Mouse (Mus musculus) liver, adult (tissue): Measurements from ENCODE around the gene Btd.
A peak's percentile ranks its signal among the peaks of the same experiment; 100 is the strongest.

Experiments used
- GATA4 ChIP-seq: IDR thresholded peaks from 2 replicates; pipeline ENCODE4 v1.6.1; 2014; ENCODE audit warnings: mild to moderate bottlenecking, low read length; ENCODE audit not compliant: insufficient replicate concordance

The Btd gene

DNA sequence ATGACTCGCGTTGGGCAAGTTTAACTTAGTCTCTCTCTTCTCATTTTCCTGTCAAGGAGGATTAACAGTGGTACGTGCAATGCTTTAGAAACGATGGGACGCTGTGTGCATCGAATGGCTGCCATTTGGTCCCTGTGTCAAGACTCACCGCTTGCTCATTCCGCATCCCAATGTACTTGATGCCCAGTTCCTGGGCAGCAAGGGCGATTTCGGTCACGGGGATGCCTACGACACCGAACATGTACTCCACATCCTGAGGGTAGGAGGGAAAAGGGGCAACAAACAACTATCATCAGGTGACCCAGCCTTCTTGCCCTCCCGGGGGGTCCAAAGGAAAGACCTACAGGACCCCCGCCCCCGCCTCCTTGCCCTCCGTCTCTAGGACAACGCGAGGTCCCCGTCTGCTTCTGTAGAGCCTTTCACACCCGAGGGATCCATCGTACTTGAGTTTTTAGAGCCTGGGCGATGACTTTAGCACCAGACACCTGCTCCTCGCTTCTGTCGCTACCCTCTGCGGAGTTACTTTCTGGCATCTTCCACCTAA, 410 bp upstream of the Btd start, which contains the start of gene Gm49387:
TSS of gene Gm49387 (minus strand) at position 533 of the 544 bp plus-strand sequence.
- TF ChIP-seq GATA4 = no peak

DNA sequence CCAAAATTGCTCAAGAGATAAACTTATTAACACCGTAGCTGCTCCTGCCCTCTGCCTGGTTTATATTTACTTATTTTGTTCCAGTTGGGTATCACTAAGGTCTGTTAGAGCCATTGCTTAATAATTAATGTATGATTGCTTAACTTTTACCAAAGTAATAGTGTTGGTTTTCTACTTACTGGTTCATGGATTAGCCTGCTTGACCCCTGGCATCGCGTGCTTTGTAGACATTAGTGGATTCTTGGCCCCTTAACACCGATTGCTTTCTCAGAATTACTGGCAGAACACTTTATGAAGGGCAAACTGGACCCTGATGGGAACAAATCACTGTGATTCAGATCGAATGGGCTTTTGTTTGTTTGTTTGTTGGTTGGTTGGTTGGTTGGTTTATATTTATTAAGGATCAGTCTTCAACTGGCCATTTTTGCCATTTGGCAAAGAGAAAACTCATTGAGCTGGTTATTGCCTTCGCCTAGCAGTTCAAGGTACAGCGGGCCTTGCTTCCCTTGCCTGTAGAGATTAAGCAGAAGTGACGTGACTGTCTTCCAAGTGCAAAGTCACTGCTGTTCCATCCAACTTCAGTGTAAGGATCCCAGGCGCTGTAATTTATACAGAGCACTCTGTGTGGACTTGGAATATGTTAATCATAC, 803 bp downstream of the Btd start:
- TF ChIP-seq GATA4 = no peak

DNA sequence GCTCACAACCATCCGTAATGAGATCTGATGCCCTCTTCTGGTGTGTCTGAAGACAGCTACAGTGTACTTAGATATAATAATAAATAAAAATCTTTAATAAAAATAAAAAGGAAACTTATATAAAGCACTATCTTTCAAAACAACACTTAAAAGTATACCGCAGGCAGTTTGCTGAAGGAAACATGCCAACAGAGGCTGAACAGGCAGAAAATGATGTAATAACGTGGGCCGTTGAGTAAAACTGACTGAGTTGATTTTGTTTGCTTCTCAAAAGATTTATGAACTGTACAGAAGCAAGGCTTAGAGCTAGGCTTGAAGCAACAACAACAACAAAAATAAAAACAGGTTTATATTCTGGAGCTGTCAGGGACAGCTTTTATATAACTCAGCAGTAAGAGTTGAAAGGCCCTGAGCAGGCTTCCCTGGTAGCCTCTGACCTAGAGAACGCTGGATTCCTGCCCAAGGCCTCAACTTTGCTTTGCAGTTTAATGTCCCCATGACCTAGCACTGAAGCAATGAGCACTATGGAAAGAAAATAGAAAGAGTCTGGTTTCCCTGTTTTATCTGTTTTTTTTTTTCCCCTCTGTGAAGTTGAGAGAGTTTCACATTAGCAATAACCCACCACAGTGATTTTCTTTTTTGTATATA, 3.5 kb downstream of the Btd start:
- no peak for TF ChIP-seq GATA4

DNA sequence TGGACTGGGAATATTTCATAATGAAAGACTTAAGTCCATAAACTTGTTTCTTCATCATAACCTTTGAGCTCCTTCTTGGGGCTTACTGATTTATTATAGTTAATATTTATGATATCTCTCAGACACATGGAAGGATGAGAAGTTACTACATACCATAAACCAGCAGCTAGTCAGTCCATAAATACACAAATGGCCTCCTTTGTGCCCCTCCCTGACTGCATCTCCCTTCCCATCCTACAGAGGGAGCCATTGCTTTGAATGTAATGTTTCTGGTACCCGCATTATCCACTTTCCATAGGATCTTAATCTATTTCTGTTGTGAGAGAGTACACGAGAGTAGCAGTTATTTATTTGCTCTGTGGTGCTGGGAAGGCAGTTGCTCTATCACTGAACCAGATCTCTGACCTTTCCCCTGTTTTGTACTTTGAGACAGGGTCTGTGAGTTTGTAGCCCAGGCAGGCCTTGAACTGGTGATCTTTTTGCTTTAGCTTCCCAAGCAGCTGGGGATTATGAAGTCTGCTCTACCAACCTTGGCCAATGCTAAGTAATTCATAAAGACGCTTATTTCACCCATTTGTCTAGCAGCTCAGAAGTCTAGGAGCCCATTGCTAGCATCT, 4.2 kb downstream of the Btd start:
- TF ChIP-seq GATA4 = peak; percentile 64; the same call in 1 of the 2 replicates

DNA sequence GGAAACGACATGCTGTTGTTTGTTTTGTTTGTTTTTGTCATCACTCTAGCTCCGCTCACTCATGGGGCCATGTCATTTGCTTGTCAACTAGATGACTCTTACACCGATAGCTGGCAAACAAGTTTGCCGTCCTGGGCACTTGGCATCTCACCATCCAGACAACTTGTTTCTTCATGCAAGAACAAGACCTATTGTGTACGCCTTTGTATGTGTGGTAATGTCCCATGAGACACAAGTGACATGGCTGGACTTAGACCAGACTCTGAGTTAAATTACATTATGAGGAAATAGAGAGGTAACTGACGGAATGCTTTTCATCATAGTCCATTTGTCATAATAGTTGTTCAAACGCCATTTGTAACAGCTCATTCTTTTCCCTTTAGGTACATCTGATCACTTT, 5.1 kb downstream of the Btd start:
- no peak for TF ChIP-seq GATA4

DNA sequence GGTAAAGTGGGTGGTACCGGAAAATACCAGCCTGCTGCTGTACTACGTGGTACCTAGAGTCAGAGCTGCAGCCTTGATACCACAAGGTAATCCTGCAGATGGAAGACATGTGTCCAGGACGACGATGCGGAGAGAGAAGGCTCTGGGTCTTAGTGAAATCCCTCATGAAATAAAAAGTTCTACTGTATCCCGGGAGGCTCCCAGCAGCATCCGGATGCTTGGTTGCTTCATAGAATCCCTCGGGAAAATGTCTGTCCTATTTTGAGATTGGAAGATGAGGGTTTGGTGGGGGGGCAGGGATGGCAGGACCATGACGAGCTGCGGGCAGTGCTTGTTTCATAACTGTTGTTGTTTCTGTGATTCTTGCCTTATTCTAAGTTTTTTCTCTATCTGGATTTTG, 7.2 kb downstream of the Btd start:
- TF ChIP-seq GATA4 = no peak

DNA sequence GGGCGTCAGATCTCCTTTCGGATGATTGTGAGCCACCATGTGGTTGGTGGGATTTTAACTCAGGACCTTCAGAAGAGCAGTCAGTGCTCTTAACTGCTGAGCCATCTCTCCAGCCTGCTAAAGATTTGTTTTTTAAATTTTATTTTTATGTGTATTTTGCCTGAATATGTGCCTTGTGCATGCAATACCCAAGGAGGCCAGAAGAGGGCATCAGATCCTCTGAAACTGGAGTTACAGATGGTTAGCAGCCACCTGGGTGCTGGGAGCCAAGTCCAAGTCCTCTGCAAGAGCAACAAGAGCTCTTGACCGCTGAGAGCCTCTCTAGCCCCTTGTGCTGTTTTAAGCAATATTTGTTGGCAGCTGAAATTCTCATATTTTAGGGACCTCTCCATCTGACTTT, 9.5 kb downstream of the Btd start:
- no peak for TF ChIP-seq GATA4

DNA sequence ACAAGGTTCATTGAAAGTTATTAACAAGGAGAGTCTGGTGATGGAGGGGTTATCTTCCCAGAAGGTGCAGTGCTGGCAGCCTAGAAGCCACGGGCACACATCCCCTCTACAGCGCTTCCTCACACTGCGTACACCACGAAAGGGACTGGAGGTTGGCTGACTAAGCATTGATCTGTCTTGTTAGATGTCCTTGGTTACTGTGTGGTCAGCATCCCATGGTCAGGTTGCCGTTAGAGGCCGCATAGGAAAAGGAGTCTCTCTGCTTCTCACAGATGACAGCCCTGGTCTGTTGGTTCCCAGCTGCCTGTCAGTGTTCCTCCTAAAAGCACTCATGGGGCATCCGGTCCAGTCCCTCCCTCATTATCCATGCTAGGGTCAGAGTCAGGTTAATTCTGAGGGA, 10.4 kb downstream of the Btd start:
- no peak for TF ChIP-seq GATA4

DNA sequence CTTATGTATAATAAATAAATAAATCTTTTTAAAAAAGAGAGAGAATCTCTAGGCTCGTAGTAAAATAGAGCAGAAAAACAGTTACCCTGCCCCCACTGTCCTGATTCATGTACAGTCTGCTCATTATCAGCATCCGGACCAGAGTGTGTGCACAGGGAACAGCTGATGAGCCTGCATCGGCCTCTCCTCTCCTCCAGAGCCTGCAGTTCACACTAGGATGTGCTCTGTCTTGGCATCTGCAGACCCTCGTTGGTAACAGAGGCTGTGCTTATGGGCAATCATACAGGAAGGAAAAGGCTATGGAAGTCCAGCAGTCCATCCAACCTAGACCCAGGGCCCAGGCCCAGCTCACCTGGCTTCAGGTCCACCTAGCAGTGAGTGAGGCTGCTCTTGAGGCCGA, 11.3 kb downstream of the Btd start:
- no peak for TF ChIP-seq GATA4

DNA sequence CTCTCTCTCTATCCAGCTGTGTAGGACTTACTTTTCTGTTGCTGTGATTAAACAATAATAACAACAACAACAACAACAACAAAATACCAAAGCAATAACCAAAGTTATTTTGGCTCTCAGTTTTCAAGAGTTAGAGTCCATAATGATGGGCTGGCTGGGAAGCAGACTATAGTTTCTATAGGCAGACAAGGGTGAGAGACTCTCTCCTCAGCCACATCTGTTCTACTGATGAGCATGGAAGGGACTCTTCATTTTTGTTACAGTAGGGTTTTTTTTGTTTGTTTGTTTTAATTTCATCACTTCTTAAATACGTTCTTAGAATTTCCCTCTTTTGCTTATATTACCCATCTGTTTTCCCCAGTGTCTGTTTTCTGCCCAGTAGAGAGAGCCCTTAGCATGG, 11.8 kb downstream of the Btd start:
- no peak for TF ChIP-seq GATA4

DNA sequence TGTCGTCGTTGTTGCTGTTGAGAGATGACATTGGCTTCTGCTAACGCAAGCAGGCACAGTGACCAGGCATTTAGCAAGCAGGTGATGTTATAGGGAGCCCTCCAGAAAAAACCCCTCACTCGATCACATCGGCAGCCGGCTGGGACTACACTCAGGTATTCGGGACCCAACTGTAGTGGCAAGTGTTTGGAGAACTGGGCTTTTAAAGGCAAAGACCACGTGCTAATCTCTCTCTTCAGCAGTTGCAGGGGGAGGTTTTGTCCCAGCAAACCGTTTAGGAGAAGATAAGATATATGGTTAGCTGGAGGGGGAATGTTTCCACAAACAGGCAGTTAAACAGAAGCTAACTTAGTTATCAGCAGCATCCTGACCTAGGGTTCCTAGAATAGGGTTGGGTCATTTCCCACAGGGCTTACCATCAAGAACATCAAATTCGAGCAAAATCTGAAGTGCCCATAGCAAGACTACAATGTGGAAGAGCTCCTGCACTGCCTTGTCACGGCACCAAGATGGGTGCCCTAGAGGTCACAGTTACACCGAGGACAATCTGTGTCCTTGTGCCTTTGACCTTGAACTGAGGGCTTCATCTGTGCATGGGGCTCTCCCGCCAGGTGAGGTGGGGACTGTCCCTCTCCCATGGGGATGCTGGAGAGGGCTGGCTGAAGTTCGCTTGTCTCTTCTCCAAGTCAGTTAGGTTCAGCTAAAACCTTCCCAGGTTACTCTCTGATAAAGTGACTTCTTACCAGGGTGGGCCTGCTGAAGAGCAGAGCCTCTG, 12.5 kb downstream of the Btd start:
- no peak for TF ChIP-seq GATA4

DNA sequence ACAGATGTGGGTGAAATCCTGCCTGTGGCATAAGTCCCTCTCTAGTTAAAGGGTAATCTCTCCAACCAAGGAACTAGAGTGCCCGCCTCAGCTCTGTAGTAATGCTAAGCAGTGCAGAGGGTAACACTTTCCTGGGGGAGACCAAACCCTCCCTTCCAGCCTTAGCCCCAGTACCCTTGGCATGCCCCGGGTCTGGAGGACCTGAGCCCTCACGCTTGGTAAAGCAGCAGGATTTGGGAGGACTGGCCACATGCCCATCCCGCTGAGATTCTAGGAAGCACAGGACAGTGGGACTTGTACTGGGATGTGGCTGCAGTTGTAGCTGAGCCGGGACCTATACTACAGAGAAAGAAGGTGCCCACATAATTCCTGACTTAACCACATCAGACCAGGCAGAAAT, 14.0 kb downstream of the Btd start:
- TF ChIP-seq GATA4 = no peak

DNA sequence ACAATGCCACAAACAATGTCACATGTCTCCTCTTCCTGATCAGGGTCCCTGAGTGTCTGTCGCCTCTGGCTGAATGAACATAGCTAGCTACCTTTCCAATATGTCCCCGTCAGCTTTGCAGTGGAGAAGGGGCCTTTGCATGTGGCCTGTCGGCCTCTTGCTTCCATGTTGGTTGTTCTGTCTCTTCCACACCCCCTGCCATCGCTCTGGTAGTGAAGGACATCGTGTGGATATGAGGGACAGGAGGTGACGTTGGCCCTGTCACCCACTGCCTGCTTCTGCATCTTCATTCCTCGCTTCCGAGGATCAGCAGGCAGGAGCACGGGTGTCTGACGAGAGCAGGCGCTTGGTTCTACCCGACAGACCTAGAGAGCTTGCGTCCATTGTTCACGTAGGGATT, 14.6 kb downstream of the Btd start:
- TF ChIP-seq GATA4 = no peak

DNA sequence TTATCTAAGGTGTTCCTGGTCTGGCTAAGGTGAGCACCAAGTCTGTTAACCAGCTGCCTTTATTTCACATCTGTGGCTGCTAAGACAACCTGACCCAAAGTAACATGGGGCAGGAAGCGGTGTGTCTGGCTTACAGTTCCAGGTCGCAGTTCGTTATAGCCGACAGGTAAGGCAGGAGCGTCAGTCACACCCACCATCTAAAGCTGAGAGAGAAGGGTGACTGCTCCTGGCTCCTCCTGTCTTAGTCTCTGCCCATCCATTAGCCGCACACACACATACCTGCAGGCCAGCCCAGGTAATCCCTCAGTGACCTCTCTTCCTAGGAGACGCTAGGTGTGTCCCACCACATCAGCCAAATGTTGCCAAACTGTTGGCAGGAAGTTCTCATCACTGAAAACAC, 15.6 kb downstream of the Btd start:
- TF ChIP-seq GATA4 = no peak

DNA sequence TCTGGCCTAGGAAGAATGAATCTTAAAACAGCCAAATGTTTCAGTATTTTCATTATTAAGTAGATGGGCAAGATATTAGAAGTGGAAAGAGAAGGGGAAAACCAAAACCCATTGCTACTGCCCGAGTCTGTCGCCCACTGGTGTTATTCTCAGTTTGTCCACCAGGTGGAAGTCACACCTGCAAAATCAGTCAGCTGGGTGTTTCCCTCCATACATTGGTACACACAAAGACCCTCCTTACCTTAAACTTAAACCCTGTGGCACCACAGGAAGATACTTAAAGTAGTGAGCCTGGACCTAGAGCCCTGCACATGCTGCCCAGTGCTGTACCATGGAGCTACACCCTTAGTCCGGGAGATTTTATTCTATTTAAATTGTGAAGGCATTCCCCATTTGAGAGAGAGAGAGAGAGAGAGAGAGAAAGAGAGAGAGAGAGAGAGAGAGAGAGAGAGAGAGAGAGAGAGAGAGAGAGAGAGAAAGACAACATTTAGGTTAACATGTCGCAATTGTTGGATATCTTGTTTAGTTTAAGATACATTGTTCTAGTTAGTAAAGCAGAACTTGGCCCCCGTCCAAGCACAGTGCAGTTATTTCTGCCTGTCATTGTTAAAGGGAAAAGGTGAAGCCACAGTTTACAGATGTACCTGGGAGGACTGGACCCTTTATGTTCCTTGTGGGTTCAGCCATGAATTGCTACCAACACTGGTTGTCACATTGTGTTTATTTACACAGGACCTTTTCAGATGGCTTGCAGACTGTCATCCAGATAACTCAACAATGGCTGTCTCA, 16.2 kb downstream of the Btd start:
- no peak for TF ChIP-seq GATA4

DNA sequence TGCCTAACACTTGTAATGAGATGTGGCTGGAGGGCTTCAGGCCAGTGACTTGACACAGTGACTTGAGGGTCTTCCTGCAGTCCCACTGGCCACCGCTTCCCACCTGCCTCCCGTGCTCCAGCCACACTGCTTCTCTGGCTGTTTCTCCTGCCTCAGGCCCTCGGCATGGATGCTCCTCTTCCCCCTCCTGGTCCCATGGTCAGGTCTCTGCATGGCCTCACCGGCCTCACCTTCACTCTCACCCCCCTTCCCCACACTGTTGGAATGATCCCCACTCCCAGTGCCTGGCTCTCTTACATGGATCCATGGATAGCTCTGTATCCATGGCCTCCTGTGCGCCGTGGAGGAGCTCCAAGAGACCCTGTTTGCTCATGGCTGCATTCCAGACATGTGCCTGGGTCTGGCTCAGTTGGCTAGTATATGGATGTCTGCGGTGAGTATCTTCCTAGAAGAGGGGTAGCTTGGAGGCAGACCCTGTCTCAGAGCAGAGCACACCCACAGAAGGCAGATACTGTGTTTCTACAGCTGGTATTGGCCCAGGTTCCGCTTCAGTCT, 17.4 kb downstream of the Btd start:
- no peak for TF ChIP-seq GATA4
